Mouse (Mus musculus) ES-Bruce4 (cell line): ENCODE data around the gene Serping1. TPM values are rescaled to one million over a fixed set of nuclear protein-coding genes. Genes with fewer than 3 reads are reported as not detected.

ENCODE experiments used
- H3K27ac ChIP-seq: 2 replicates; pipeline ENCODE4 v1.5.1; 2012; ENCODE audit warnings: low read length, inconsistent platforms; ENCODE audit not compliant: insufficient read depth
- H3K27me3 ChIP-seq: 2 replicates; pipeline ENCODE4 v1.6.1; 2012; ENCODE audit warnings: mild to moderate bottlenecking, low read length, inconsistent platforms; ENCODE audit not compliant: control insufficient read depth, poor library complexity, insufficient read depth, severe bottlenecking
- H3K36me3 ChIP-seq: 2 replicates; pipeline ENCODE4 v1.6.1; 2012; ENCODE audit warnings: inconsistent platforms, mild to moderate bottlenecking, low read length, moderate library complexity; ENCODE audit not compliant: control insufficient read depth, poor library complexity, insufficient read depth, severe bottlenecking
- H3K4me1 ChIP-seq: one replicate; pipeline ENCODE4 v1.8.1; 2011; ENCODE audit warnings: low read length; ENCODE audit not compliant: control insufficient read depth, insufficient read depth
- H3K4me3 ChIP-seq: 2 replicates; pipeline ENCODE4 v1.5.1; 2011; ENCODE audit warnings: low read depth, mild to moderate bottlenecking, low read length
- H3K9ac ChIP-seq: 2 replicates; pipeline ENCODE4 v1.6.1; 2012; ENCODE audit warnings: low read depth, mild to moderate bottlenecking, inconsistent platforms; ENCODE audit not compliant: poor library complexity, severe bottlenecking
- H3K9me3 ChIP-seq: replicated peaks from 2 replicates; pipeline ENCODE4 v1.6.1; 2012; ENCODE audit warnings: mild to moderate bottlenecking, low read length, inconsistent platforms; ENCODE audit not compliant: control insufficient read depth, poor library complexity, insufficient read depth, severe bottlenecking
- CTCF ChIP-seq: IDR thresholded peaks from one replicate; pipeline ENCODE4 v1.8.1; 2011; ENCODE audit warnings: low read depth, low read length
- EP300 ChIP-seq: IDR thresholded peaks from 2 replicates; pipeline ENCODE4 v1.6.1; 2011; ENCODE audit warnings: low read depth, low read length; ENCODE audit not compliant: insufficient read depth
- POLR2A ChIP-seq: IDR thresholded peaks from one replicate; pipeline ENCODE4 v1.8.1; 2011; ENCODE audit warnings: low read length; ENCODE audit not compliant: insufficient read depth
- polyA plus RNA-seq: library from polyadenylated mRNA; stranded (reverse); fragments of >200 nt; gene quantifications from 2 replicates; pipeline ENCODE4 v1.2.4, GENCODE M21; 2011; ENCODE audit warnings: low read depth; ENCODE audit not compliant: missing spikeins, insufficient read depth, insufficient read length

Gene Serping1
- polyA plus RNA-seq, 1 experiment = 19.2 TPM

- H3K4me1 ChIP-seq = no peaks in the 10 kb centered on the region
- peak overlapping the region; percentile 94 for H3K9ac ChIP-seq
Measured at GRCm38 (mm10) chr2:84741841-84742450, 33.3 kb downstream of the Serping1 start.

GRCm38 (mm10) chr2:84740608-84741333, 34.5 kb downstream of the Serping1 start:
- H3K4me1 ChIP-seq = no peaks in the 10 kb centered on the region
- H3K36me3 ChIP-seq = peaks cover 4% of the 10 kb centered on the region
- peak overlapping the region; percentile 91 for H3K27ac ChIP-seq
- no peaks in the 10 kb centered on the region for H3K9me3 ChIP-seq
- peak overlapping the region; percentile 94 for H3K9ac ChIP-seq
- H3K4me3 ChIP-seq = peak overlapping the region; percentile 64
- no peaks in the 10 kb centered on the region for H3K27me3 ChIP-seq
- TF ChIP-seq EP300 = no peak
- TF ChIP-seq POLR2A = no peak
- TF ChIP-seq CTCF = no peak

More at GRCm38 (mm10) chr2:84741841-84742450, 33.3 kb downstream of the Serping1 start:
- Histone ChIP-seq H3K4me3 (peak overlapping the region; percentile 86), H3K27ac (peak overlapping the region; percentile 91), H3K27me3 (no peaks in the 10 kb centered on the region), H3K9me3 (no peaks in the 10 kb centered on the region), H3K36me3 (peaks cover 4% of the 10 kb centered on the region)
- TF ChIP-seq POLR2A (no peak), EP300 (0 out of 2 replicates have a peak, but pooled peaks have one; percentile 27)

GRCm38 (mm10) chr2:84738271-84738911, 36.9 kb downstream of the Serping1 start:
- Histone ChIP-seq H3K4me3 (no peak overlapping the region), H3K27ac (peak overlapping the region; percentile 91), H3K4me1 (no peaks in the 10 kb centered on the region), H3K27me3 (no peaks in the 10 kb centered on the region), H3K36me3 (peaks cover 4% of the 10 kb centered on the region), H3K9ac (peak overlapping the region; percentile 8; the same call in 1 of the 2 replicates), H3K9me3 (no peaks in the 10 kb centered on the region)
- TF ChIP-seq CTCF (peak; percentile 48), POLR2A (no peak), EP300 (0 out of 2 replicates have a peak, but pooled peaks have one; percentile 54)

GRCm38 (mm10) chr2:84737451-84737925, 37.8 kb downstream of the Serping1 start:
- Histone ChIP-seq H3K9ac (peak overlapping the region; percentile 8; the same call in 1 of the 2 replicates), H3K27me3 (no peaks in the 10 kb centered on the region), H3K4me1 (no peaks in the 10 kb centered on the region), H3K4me3 (no peak overlapping the region), H3K9me3 (no peaks in the 10 kb centered on the region), H3K36me3 (peaks cover 4% of the 10 kb centered on the region), H3K27ac (no peak overlapping the region)
- TF ChIP-seq EP300 (no peak), POLR2A (no peak), CTCF (peak; percentile 26)

- Histone ChIP-seq H3K9me3 (no peaks in the 10 kb centered on the region), H3K9ac (no peak overlapping the region), H3K4me3 (no peak overlapping the region), H3K27ac (no peak overlapping the region), H3K4me1 (no peaks in the 10 kb centered on the region), H3K27me3 (no peaks in the 10 kb centered on the region), H3K36me3 (peaks cover 4% of the 10 kb centered on the region)
- TF ChIP-seq POLR2A (peak; percentile 23), CTCF (no peak)
Measured at GRCm38 (mm10) chr2:84736312-84737161, 38.7 kb downstream of the Serping1 start.
